8 mouse cellular contexts compared by ENCODE assay signal in the genomic region with DNA sequence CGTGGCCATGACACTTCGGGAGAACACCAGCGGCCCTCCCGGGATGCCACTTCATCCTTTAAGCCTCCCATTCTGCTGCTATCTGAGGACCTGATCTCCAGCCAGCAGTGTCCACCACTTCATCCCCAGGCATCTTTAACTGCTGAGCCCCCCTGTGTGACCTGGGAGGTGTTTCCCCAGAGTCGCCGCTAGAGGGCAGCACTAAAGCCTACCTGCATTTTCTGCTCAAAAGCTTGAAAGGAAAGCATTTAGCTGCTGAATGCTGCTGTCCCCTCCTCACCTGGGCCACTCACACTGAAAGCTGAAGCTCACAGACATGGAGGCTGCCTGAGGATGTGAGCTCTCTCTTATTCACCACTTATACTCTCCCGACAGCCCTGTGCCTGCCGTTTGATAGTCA. TPM values are rescaled to one million over a fixed set of nuclear protein-coding genes. Genes with fewer than 3 reads are reported as not detected.
A peak's percentile ranks its signal among the peaks of the same experiment; 100 is the strongest.
DNase-seq lines count a peak whose midpoint lies in the region; ATAC-seq and TF ChIP-seq lines count a peak whose summit lies in the region.
"Not testable (repeated sequence)": the region's sequence is repeated elsewhere in the genome, so short reads cannot be mapped to it uniquely, and the experiment has no call there.

No protein-coding gene starts in this region.

- peak; percentile 62; the same call in 1 of the 2 replicates for ATAC-seq in erythroid progenitor cell, adult 5-6 weeks (replicated peaks; ENCODE audit: low FRiP score, poor library complexity, severe bottlenecking)

- H3K4me1 ChIP-seq in ES-E14 (ENCODE audit: control insufficient read depth in 2 of 2, insufficient read depth in 2 of 2, low read length in 2 of 2, poor library complexity in 1 of 2), result not testable (repeated sequence)

- H3K36me3 ChIP-seq in ES-E14 (ENCODE audit: control insufficient read depth, insufficient read depth, low read length, poor library complexity, severe bottlenecking), result not testable (repeated sequence)

- H3K27ac ChIP-seq in ES-E14 (ENCODE audit: insufficient read depth, low read depth, low read length, poor library complexity, severe bottlenecking), result not testable (repeated sequence)

- in situ Hi-C loops in ES-E14 (cut with MboI; ENCODE audit: low sequenced_read_pairs in 2 of 2, unreplicated experiment in 2 of 2), result not testable (repeated sequence)

- not testable (repeated sequence) for H3K9me3 ChIP-seq in ES-E14 (ENCODE audit: control insufficient read depth, insufficient read depth, low read depth, low read length)

- H3K9ac ChIP-seq in ES-E14 (ENCODE audit: insufficient read depth, low read depth, low read length, poor library complexity, severe bottlenecking), result not testable (repeated sequence)

- not testable (repeated sequence) for H3K4me3 ChIP-seq in ES-E14 (ENCODE audit: insufficient read depth in 1 of 2, low read depth in 1 of 2, low read length in 2 of 2, poor library complexity in 1 of 2, severe bottlenecking in 1 of 2)

- peak; percentile 56 for DNase-seq in ES-E14 (ENCODE audit: low read depth, low spot score)
- DNase-seq in c-Kit-positive CD71-positive TER-119-positive erythroid progenitor cells, embryonic 14.5 days (ENCODE audit: low spot score), result peak; percentile 21
- DNase-seq in heart, postnatal 4 days, result peak; percentile 56
- DNase-seq in layer of hippocampus, postnatal 14 days (ENCODE audit: low spot score in 2 of 2), result peak; percentile 16 to 37
- DNase-seq in lung, postnatal 36 days, result peak; percentile 21
- peak; percentile 43 for DNase-seq in ovary, postnatal 36 days (ENCODE audit: low spot score)
- DNase-seq in urinary bladder, adult 18-20 months (ENCODE audit: low spot score in 2 of 2), result peak; percentile 9 to 43

TF ChIP-seq in ES-E14, 5 proteins besides CTCF, POLR2A, EP300 and RAD21:
- TF ChIP-seq ZC3H11A (IDR thresholded peaks at IDR 0.05; ENCODE audit: borderline replicate concordance, low read depth, low read length), result peak; percentile 28; the same call in 1 of the 2 replicates

RNA-seq across cellular contexts. Expression of a gene that starts 12.9 kb away (rescaled TPM):
- not detected in 2 replicates for total RNA-seq in ES-E14 (2012; rRNA removed)
- not detected in 2 replicates for total RNA-seq in erythroid progenitor cell, adult 5-6 weeks (2015; ENCODE audit: low replicate concordance)
- total RNA-seq in erythroid progenitor cell, adult 5-6 weeks (2017; ENCODE audit: low replicate concordance), result not detected in 2 replicates
- not detected for total RNA-seq in heart, postnatal 4 days (2021)
- total RNA-seq in layer of hippocampus, postnatal 14 days (2021), result not detected

RNA-seq across cellular contexts. Expression of a gene that starts 15.3 kb away (rescaled TPM):
- total RNA-seq in ES-E14 (2012; rRNA removed), result not detected in 2 replicates
- not detected in 2 replicates for total RNA-seq in erythroid progenitor cell, adult 5-6 weeks (2015; ENCODE audit: low replicate concordance)
- not detected in 2 replicates for total RNA-seq in erythroid progenitor cell, adult 5-6 weeks (2017; ENCODE audit: low replicate concordance)
- not detected for total RNA-seq in heart, postnatal 4 days (2021)
- not detected for total RNA-seq in layer of hippocampus, postnatal 14 days (2021)

RNA-seq across cellular contexts. Expression of a gene that starts 25.7 kb away (rescaled TPM):
- total RNA-seq in ES-E14 (2012; rRNA removed), result 0.31 TPM in 1 of 2 replicates, not detected in the other
- total RNA-seq in erythroid progenitor cell, adult 5-6 weeks (2015; ENCODE audit: low replicate concordance), result not detected in 2 replicates
- not detected in 2 replicates for total RNA-seq in erythroid progenitor cell, adult 5-6 weeks (2017; ENCODE audit: low replicate concordance)
- not detected for total RNA-seq in heart, postnatal 4 days (2021)
- total RNA-seq in layer of hippocampus, postnatal 14 days (2021), result not detected

RNA-seq across cellular contexts. Expression of a gene that starts 27.7 kb away (rescaled TPM):
- total RNA-seq in ES-E14 (2012; rRNA removed), result 2,580 and 3,190 TPM in 2 replicates
- total RNA-seq in erythroid progenitor cell, adult 5-6 weeks (2015; ENCODE audit: low replicate concordance), result not detected in 2 replicates
- not detected in 2 replicates for total RNA-seq in erythroid progenitor cell, adult 5-6 weeks (2017; ENCODE audit: low replicate concordance)
- not detected for total RNA-seq in heart, postnatal 4 days (2021)
- total RNA-seq in layer of hippocampus, postnatal 14 days (2021), result not detected

RNA-seq across cellular contexts. Expression of a gene that starts 38.2 kb away (rescaled TPM):
- total RNA-seq in ES-E14 (2012; rRNA removed), result 31.2 and 35.3 TPM in 2 replicates
- total RNA-seq in erythroid progenitor cell, adult 5-6 weeks (2015; ENCODE audit: low replicate concordance), result not detected in 2 replicates
- total RNA-seq in erythroid progenitor cell, adult 5-6 weeks (2017; ENCODE audit: low replicate concordance), result not detected in 2 replicates
- not detected for total RNA-seq in heart, postnatal 4 days (2021)
- total RNA-seq in layer of hippocampus, postnatal 14 days (2021), result under 1 TPM; 0.21 to 0.29 TPM
